Mouse (Mus musculus): ENCODE measurements at regions not wholly inside any gene's neighbourhood (a gene's known extent, or its start where the extent isn't known, plus 50 kb on each side); places are given as distances from the start of the nearest gene placed in this dataset.

DNA sequence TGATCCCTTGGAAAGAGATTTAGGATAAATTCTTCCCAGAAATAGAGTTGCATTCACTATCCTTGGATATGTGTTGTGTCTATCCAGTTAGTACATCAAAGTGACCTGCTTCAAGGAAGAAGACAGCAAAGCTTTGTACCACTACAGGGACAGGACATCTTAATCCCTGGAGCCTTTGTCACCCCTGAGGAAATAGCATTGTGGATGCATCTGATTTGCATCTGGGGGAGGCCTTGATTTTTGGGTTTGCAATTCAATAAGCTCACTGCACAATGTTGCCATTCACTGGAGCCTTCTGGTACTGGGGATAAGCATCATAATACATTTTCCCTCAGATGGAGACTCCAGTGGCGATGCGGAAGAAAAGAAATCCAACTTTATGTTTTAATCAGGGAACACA lies 229.2 kb upstream of the Dcn start:
- H3K4me3 ChIP-seq: no peak overlapping the region
- H3K27ac ChIP-seq: no peak overlapping the region
- DNase-seq (ENCODE audit: low spot score in 2 of 2): no peak
- no peak for TF ChIP-seq CTCF (conservative IDR thresholded peaks at IDR 0.05)

GRCm38 (mm10) chr10:97265959-97266517 lies 213.4 kb upstream of the Dcn start:
- no peak overlapping the region for H3K27ac ChIP-seq
- TF ChIP-seq CTCF (conservative IDR thresholded peaks at IDR 0.05): no peak
- DNase-seq (ENCODE audit: low spot score in 2 of 2): peak in 1 of 2 experiments; percentile 3
- no peak overlapping the region for H3K4me3 ChIP-seq

DNA sequence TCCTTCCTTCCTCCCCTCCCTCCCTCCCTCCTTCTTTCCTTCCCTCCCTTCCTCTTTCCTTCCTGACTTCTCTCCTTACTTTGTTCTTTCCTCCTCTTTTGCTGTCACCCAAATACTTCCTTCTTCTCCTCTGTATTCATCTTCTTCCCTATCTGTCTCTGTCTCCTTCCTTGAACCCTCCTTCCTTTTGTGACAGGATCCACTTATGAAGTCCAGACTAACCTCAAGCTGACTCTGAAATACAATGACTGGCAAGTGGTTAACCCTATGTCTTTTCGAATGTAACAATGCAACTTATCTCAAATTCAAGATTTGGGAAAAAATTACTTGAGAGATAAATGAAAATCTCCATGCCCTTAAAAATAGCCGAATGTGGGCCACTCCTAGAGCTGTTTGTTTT lies 197.0 kb upstream of the Dcn start:
- DNase-seq (ENCODE audit: low spot score in 2 of 2): no peak
- Histone ChIP-seq H3K4me3 (no peak overlapping the region), H3K27ac (no peak overlapping the region)
- TF ChIP-seq CTCF (conservative IDR thresholded peaks at IDR 0.05): no peak

DNA sequence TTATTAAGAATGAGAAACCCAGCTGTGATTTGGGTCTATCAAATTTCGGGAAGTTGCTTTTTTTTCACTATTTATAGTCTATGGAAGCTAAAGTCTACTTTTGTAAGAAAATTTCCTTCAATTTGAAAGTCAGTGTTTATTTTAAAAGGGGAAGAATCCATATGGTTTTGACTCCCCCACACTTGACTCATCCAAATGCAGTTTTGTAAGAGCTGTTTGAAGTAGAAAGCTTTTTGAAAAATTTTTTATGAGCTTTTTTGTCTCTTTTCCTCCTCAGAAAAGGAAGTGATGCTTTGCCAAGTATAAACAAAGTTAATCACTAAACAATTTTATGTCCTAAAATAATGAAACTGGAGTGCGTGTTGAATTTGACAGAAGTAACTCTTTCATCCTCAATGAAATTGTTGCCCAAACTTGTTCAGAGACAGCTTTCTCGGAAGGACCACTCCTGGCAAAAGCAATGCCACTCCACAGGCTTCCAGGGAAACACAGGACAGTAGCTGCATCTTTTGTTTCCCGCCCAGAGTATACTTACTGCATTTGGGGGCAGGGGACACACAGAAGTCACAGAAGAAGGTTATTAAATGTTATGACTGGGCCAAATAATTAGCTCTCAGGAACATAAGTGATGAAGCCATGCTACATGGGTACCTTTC lies 196.4 kb upstream of the Dcn start:
- peak in 1 of 2 experiments; percentile 54 for DNase-seq (ENCODE audit: low spot score in 2 of 2)
- Histone ChIP-seq H3K27ac (no peak overlapping the region), H3K4me3 (no peak overlapping the region)
- TF ChIP-seq CTCF (conservative IDR thresholded peaks at IDR 0.05): no peak

DNA sequence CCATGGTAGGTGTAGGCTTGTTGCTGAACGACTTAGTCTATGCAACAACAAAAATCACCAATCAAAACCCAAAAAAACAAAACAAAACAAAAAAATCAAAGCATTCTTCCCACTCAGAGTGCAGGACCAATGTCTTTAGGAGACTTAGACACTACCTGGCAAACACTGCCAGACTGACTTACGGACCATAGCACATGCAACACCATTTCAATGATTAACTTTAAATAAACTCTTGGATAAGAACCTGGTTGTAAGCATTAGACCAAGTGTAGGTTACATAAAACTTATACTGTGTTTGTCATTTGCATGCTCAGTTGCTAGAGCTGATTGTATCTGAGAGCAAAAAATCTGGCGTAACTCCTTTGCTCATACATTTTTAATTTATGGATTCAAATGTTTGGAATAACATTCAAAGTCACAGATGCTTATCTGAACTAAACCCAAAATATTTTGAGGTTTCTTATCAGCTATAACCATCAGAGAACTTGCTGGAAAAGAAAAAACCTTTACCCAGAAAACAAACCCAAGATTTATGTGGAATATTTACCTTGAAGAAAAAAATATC lies 174.5 kb upstream of the Dcn start:
- TF ChIP-seq CTCF (conservative IDR thresholded peaks at IDR 0.05): no peak
- no peak overlapping the region for H3K27ac ChIP-seq
- no peak overlapping the region for H3K4me3 ChIP-seq
- DNase-seq (ENCODE audit: low spot score in 2 of 2): no peak

DNA sequence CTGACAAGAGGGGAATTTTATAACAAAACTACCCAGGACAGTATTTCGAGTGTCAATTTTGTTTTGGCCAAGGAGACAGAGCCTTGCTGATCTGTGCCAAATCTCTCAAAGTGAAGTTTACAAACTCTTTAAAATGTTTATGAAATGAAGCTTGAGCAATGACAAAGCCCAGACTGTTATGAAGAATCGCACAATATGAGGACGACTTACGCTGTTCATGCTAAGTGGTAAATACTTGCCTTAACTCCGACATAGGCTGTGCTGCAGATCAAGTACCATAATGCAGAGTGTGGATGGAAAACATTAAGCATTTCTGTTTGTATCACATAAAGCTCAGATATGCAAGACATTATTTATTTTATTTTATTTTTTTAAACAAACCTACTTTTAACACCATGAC lies 169.8 kb upstream of the Dcn start:
- no peak for TF ChIP-seq CTCF (conservative IDR thresholded peaks at IDR 0.05)
- no peak overlapping the region for H3K4me3 ChIP-seq
- no peak overlapping the region for H3K27ac ChIP-seq
- no peak for DNase-seq (ENCODE audit: low spot score in 2 of 2)

DNA sequence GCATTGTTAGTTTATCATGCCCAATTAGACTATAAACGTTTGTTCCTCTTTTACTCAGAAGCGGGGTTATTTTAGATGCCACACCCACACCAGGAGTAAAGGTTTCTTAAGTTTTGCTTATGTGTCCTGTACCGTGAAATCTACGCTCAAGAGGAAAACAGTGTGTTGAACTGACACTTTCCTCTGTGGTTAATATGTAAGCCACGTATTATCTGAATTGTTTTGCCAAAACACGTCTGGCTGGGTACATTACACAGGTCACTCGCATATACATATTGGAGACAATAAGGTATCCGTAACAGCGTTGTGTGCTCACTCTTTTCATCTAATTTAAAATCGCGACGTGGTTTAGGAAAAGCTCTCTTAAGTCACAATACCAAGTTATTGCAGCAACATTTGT lies 166.9 kb upstream of the Dcn start:
- no peak for TF ChIP-seq CTCF (conservative IDR thresholded peaks at IDR 0.05)
- peak overlapping the region; percentile 100 for H3K27ac ChIP-seq
- peak overlapping the region; percentile 80 for H3K4me3 ChIP-seq
- DNase-seq (ENCODE audit: low spot score in 2 of 2): no peak

GRCm38 (mm10) chr10:97312978-97313377 lies 166.4 kb upstream of the Dcn start:
- Histone ChIP-seq H3K4me3 (peak overlapping the region; percentile 80), H3K27ac (peak overlapping the region; percentile 100)
- TF ChIP-seq CTCF (conservative IDR thresholded peaks at IDR 0.05): peak; percentile 90
- peak; percentile 92 to 97 for DNase-seq (ENCODE audit: low spot score in 2 of 2)

DNA sequence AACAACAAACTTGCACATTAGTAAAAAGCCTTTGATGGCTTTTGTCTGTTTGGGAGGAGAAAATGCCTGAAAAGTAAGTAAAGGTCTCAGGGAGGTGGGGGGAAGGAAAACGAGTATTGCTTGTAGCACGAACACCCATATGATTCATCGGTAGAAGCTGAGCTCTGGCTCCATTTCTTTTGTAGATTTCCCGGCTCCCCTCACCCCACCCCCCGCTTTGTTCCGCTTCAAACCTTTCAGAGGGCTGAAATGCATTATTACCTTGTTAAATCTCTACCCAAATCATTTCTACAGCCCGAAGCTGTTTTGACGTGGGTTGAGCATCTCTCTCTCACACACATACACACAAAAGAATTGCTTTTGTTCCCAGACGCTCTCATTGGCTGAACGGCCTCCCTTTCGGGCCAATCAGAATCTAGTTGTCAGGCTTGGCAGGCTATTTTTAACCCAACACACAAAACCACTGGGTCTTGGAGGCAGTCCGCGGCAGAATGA lies 166.0 kb upstream of the Dcn start:
- Histone ChIP-seq H3K4me3 (peak overlapping the region; percentile 80), H3K27ac (peak overlapping the region; percentile 100)
- DNase-seq (ENCODE audit: low spot score in 2 of 2): peak; percentile 89 to 94
- no peak for TF ChIP-seq CTCF (conservative IDR thresholded peaks at IDR 0.05)

- DNase-seq (ENCODE audit: low spot score in 2 of 2): no peak
- TF ChIP-seq CTCF (conservative IDR thresholded peaks at IDR 0.05): no peak
- Histone ChIP-seq H3K27ac (no peak overlapping the region), H3K4me3 (no peak overlapping the region)
Measured at GRCm38 (mm10) chr10:97332639-97333038, 146.8 kb upstream of the Dcn start.

DNA sequence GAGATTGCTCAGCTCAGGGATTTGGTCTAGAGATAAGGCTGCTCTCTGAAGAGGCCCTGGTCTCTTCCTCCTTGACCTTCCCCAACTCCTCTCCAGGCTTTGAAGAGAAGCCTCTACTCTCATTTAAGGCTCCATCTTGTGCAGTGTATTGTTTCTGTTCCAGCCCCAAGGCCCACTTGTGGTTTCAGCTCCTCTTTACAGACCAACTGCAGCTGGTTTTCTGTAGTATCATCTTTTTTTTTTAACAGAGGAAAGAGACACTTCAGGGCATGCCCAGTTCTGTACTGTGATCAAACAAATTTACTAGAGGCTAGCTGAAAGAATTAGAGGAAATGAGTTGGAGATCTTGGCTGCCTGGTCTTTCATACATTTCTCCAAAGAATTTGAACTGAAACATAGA lies 145.4 kb upstream of the Dcn start:
- no peak overlapping the region for H3K27ac ChIP-seq
- no peak for DNase-seq (ENCODE audit: low spot score in 2 of 2)

DNA sequence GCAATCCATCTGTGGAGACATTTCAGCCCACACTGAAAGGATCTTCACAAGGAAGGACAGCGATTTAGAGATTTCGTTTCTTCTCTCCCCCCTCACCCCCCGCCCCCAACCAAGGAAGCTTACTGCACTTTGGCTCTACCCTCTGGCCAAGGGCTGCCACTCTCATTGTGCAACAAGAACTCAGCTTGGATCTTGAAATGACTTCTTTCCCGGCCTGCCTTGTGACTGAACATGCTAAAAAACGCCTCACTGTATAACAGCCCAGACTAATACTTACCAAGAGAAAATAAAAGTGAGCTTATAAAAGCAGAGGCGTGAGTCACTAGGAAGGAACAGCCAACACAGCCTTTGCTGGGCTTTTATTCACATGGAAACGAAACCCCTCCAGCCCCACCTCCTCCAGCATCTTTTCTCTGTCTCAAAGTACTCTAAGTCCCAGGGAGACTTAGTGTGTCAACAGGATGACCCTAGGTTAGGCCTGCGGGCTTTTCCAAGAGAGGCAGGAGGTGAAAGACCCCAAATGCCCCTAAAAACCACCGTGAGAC lies 144.7 kb upstream of the Dcn start:
- H3K27ac ChIP-seq: no peak overlapping the region
- DNase-seq (ENCODE audit: low spot score in 2 of 2): no peak
- TF ChIP-seq CTCF (conservative IDR thresholded peaks at IDR 0.05): no peak
- no peak overlapping the region for H3K4me3 ChIP-seq

More for the DNA sequence above, 145.4 kb upstream of the Dcn start:
- no peak overlapping the region for H3K4me3 ChIP-seq
- no peak for TF ChIP-seq CTCF (conservative IDR thresholded peaks at IDR 0.05)

DNA sequence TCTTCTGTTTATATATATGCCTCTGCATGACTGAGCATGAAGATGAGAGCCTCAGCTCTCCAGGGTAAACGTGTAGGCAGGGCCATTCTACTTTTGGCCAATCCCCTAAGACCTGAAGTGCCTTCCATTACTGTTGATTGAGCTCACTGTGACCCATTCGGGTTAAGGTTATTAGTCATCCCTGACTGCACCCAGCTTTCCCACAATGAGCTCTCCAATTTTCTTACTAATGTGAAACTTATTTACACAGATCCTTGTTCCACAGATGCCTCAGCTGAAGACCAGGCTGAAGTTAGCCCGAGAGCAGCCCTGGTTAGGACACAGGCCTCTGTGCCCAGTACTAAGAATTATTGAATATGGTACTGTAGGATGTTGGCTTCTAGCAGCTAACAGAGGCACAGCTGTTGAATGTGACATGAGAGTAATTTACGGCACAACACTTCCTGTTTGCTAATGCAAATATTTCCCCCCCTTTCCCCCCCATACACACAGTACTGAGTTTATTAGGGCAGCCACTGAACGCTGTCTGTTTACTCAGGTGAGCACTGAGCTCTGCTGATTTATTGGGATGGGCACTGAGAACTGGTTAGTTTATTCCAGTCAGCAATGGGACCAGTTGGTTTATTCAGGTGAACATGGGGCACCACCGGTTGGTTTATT lies 141.2 kb upstream of the Dcn start:
- TF ChIP-seq CTCF (conservative IDR thresholded peaks at IDR 0.05): no peak
- H3K27ac ChIP-seq: no peak overlapping the region
- DNase-seq (ENCODE audit: low spot score in 2 of 2): no peak
- H3K4me3 ChIP-seq: no peak overlapping the region
